Mouse (Mus musculus): ENCODE measurements around the gene Lag3. TPM values are rescaled to one million over a fixed set of nuclear protein-coding genes. Genes with fewer than 3 reads are reported as not detected.

Gene Lag3
- 0.44 TPM for polyA plus RNA-seq (2012; fragmentation: generic; extraction: Trizol)
- long read RNA-seq, experiment 1: 0 reads
- long read RNA-seq, experiment 2: 0 reads

DNA sequence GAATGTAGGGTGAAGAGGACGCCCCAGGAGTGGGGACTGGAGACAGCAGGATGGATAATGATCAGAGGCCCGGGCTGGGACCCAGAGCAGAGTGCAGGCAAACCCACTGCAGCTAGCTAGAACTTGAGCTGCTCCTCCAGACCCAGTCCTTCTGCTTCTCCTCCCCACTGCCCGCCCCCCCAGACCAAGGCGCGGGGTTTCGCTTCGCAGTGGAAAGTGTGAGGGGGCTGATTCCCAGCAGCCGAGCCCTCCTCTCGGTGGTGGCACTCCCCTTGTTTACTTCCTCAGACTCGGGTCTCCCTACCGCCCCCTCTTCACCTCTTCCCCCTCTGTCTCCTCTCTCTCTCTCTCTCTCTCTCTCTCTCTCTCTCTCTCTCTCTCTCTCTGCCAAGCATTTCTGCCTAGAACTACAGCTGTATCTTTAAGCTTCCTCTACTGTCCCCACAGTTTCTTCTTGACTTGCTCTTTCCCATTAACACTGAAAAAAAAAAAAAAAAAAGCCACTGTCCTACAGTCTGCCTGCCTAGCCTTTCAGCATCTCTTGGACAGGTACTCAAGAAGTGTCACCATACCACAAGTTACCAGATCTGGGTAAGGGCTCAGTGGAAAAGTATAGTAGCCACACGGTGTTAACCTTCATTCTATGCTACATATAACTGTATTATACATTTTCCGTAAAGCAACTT is at the start of gene Lag3:
TSS of gene Lag3 (minus strand) at position 173 of the 686 bp plus-strand sequence.
- Histone ChIP-seq H3K79me2 (ENCODE audit: control insufficient read depth, insufficient read depth) (peaks cover 17% of the 10 kb centered on the region), H3K4me3 (ENCODE audit: insufficient read depth, poor library complexity, severe bottlenecking) (no peak within 1 kb of the TSS), H3K27me3 (ENCODE audit: control insufficient read depth, insufficient read depth, insufficient read length) (no peaks in the 10 kb centered on the region), H3ac (ENCODE audit: control insufficient read depth, insufficient read length, low read depth) (no peak within 1 kb of the TSS), H3K79me3 (ENCODE audit: low read depth) (peaks cover 18% of the 10 kb centered on the region), H3K36me3 (ENCODE audit: control insufficient read depth, insufficient read depth) (peaks cover 34% of the 10 kb centered on the region)
- TF ChIP-seq MAX (IDR thresholded peaks at IDR 0.05) (no peak), FOSL1 (IDR thresholded peaks at IDR 0.05; ENCODE audit: insufficient read depth, low read length, poor library complexity, severe bottlenecking) (no peak), MYOD1 (IDR thresholded peaks at IDR 0.05; ENCODE audit: control insufficient read depth, insufficient read length, low read depth) (no peak), CTCF (IDR thresholded peaks at IDR 0.05; ENCODE audit: control insufficient read depth, insufficient read depth, insufficient read length) (no peak), USF1 (IDR thresholded peaks at IDR 0.05; ENCODE audit: low read depth) (no peak), CEBPB (IDR thresholded peaks at IDR 0.05; ENCODE audit: low read depth) (no peak), MYOG (IDR thresholded peaks at IDR 0.05; ENCODE audit: control insufficient read depth, extremely low read depth, insufficient read length) (no peak)

DNA sequence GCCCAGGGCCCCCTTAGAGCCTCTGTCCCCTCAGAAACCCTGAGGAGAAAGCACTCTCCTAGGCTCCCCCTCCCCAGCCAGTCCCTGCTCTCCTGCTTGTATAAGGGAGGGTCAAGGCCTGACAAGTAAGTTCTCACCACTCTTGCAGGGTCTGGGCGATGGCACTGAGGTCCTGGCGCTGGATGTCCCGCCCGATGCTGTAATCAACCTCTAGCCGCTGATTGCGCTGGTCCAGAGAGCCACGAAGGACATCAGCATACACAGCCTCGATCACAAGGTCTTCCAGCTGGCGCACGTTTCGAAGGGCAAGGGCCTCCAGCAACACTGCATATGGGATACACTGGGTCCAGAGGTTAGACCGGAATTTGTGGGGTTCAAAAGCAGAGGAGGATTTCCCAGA is 49.5 kb upstream of the Lag3 start:
- H3K36me3 ChIP-seq (ENCODE audit: control insufficient read depth, insufficient read depth): peaks cover 63% of the 10 kb centered on the region
- H3ac ChIP-seq (ENCODE audit: control insufficient read depth, insufficient read length, low read depth): no peak overlapping the region
- H3K27me3 ChIP-seq (ENCODE audit: control insufficient read depth, insufficient read depth, insufficient read length): no peaks in the 10 kb centered on the region
- no peak for TF ChIP-seq CTCF (IDR thresholded peaks at IDR 0.05; ENCODE audit: control insufficient read depth, insufficient read depth, insufficient read length)
- no peak for TF ChIP-seq MYOG (IDR thresholded peaks at IDR 0.05; ENCODE audit: control insufficient read depth, extremely low read depth, insufficient read length)
- TF ChIP-seq CEBPB (IDR thresholded peaks at IDR 0.05; ENCODE audit: low read depth): no peak
- no peak for TF ChIP-seq FOSL1 (IDR thresholded peaks at IDR 0.05; ENCODE audit: insufficient read depth, low read length, poor library complexity, severe bottlenecking)
- no peak for TF ChIP-seq MAX (IDR thresholded peaks at IDR 0.05)
- TF ChIP-seq MYOD1 (IDR thresholded peaks at IDR 0.05; ENCODE audit: control insufficient read depth, insufficient read length, low read depth): no peak
- TF ChIP-seq USF1 (IDR thresholded peaks at IDR 0.05; ENCODE audit: low read depth): no peak
- H3K79me3 ChIP-seq (ENCODE audit: low read depth): peaks cover 25% of the 10 kb centered on the region
- no peak overlapping the region for H3K4me3 ChIP-seq (ENCODE audit: insufficient read depth, poor library complexity, severe bottlenecking)
- H3K79me2 ChIP-seq (ENCODE audit: control insufficient read depth, insufficient read depth): peaks cover 39% of the 10 kb centered on the region

DNA sequence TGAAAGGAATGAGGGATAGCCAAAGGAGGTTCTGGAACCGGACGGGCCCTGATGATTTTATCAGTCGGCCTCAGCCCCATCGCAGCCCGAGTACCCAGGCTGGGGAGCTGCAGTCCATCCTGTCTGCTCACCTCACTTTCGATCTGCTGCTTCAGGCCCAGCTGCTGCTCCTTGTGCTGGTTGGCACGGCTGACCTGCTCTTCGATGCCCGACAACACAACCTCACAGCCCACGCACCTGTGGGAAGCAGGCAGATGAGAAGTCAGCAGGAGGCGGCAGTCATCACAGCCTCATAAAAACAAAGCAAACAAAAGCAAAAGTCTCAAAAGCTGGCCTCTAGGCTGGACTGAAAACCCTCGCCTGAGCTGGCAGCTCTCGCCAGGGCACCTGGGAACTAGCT is 48.5 kb upstream of the Lag3 start:
- TF ChIP-seq CTCF (IDR thresholded peaks at IDR 0.05; ENCODE audit: control insufficient read depth, insufficient read depth, insufficient read length) (no peak), FOSL1 (IDR thresholded peaks at IDR 0.05; ENCODE audit: insufficient read depth, low read length, poor library complexity, severe bottlenecking) (no peak), MYOD1 (IDR thresholded peaks at IDR 0.05; ENCODE audit: control insufficient read depth, insufficient read length, low read depth) (no peak), CEBPB (IDR thresholded peaks at IDR 0.05; ENCODE audit: low read depth) (no peak), USF1 (IDR thresholded peaks at IDR 0.05; ENCODE audit: low read depth) (no peak), MYOG (IDR thresholded peaks at IDR 0.05; ENCODE audit: control insufficient read depth, extremely low read depth, insufficient read length) (no peak), MAX (IDR thresholded peaks at IDR 0.05) (no peak)
- H3K4me3 ChIP-seq (ENCODE audit: insufficient read depth, poor library complexity, severe bottlenecking): no peak overlapping the region
- peaks cover 31% of the 10 kb centered on the region for H3K79me2 ChIP-seq (ENCODE audit: control insufficient read depth, insufficient read depth)
- peaks cover 20% of the 10 kb centered on the region for H3K79me3 ChIP-seq (ENCODE audit: low read depth)
- peaks cover 66% of the 10 kb centered on the region for H3K36me3 ChIP-seq (ENCODE audit: control insufficient read depth, insufficient read depth)
- H3K27me3 ChIP-seq (ENCODE audit: control insufficient read depth, insufficient read depth, insufficient read length): no peaks in the 10 kb centered on the region
- no peak overlapping the region for H3ac ChIP-seq (ENCODE audit: control insufficient read depth, insufficient read length, low read depth)

DNA sequence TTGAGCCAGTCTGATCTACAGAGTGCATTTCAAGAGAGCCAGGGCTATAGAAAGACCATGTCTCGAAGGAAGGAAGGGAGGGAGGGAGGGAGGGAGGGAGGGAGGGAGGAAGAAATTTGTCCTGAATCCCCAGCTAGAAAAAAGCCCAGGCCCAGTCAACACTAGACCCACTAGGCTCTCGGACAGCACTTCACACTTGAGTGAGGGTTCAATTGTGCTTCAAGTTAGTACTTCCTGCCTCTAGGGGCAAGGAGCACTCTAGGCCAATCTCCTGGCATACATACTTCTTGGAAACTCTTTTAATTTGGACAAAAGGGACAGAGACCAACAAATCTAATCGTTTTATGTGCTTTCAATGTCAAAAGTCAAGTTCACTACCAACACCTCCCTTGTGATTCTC is 46.6 kb upstream of the Lag3 start:
- H3K4me3 ChIP-seq (ENCODE audit: insufficient read depth, poor library complexity, severe bottlenecking): no peak overlapping the region
- TF ChIP-seq MYOD1 (IDR thresholded peaks at IDR 0.05; ENCODE audit: control insufficient read depth, insufficient read length, low read depth) (no peak), CTCF (IDR thresholded peaks at IDR 0.05; ENCODE audit: control insufficient read depth, insufficient read depth, insufficient read length) (no peak), MYOG (IDR thresholded peaks at IDR 0.05; ENCODE audit: control insufficient read depth, extremely low read depth, insufficient read length) (no peak), FOSL1 (IDR thresholded peaks at IDR 0.05; ENCODE audit: insufficient read depth, low read length, poor library complexity, severe bottlenecking) (no peak)
- H3K79me3 ChIP-seq (ENCODE audit: low read depth): peaks cover 4% of the 10 kb centered on the region
- H3K36me3 ChIP-seq (ENCODE audit: control insufficient read depth, insufficient read depth): peaks cover 56% of the 10 kb centered on the region
- H3K79me2 ChIP-seq (ENCODE audit: control insufficient read depth, insufficient read depth): peaks cover 12% of the 10 kb centered on the region
- H3K27me3 ChIP-seq (ENCODE audit: control insufficient read depth, insufficient read depth, insufficient read length): no peaks in the 10 kb centered on the region
- H3ac ChIP-seq (ENCODE audit: control insufficient read depth, insufficient read length, low read depth): no peak overlapping the region

DNA sequence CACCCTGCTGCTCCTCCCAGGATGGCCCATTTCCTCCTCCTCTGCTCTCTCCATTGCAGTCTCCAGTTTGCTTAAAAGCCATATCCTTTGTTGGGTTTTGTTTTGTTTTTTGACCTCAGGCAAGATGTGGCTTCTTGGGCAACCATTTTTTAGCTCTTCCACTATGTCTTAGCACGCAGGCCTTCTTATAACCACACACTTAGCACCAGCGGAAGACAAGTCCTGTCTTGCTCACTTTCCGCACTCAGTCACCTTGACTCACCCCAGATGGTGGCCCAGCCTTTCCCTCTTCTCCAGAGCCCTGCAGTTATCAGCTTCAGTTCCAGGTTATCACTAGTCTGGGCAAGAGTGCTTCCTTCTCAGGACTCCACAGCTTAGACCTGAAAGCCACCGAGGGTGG is 43.7 kb upstream of the Lag3 start:
- TF ChIP-seq CTCF (IDR thresholded peaks at IDR 0.05; ENCODE audit: control insufficient read depth, insufficient read depth, insufficient read length) (no peak), FOSL1 (IDR thresholded peaks at IDR 0.05; ENCODE audit: insufficient read depth, low read length, poor library complexity, severe bottlenecking) (no peak), MAX (IDR thresholded peaks at IDR 0.05) (no peak), USF1 (IDR thresholded peaks at IDR 0.05; ENCODE audit: low read depth) (no peak), CEBPB (IDR thresholded peaks at IDR 0.05; ENCODE audit: low read depth) (no peak), MYOD1 (IDR thresholded peaks at IDR 0.05; ENCODE audit: control insufficient read depth, insufficient read length, low read depth) (no peak), MYOG (IDR thresholded peaks at IDR 0.05; ENCODE audit: control insufficient read depth, extremely low read depth, insufficient read length) (no peak)
- no peaks in the 10 kb centered on the region for H3K79me3 ChIP-seq (ENCODE audit: low read depth)
- H3ac ChIP-seq (ENCODE audit: control insufficient read depth, insufficient read length, low read depth): no peak overlapping the region
- no peaks in the 10 kb centered on the region for H3K27me3 ChIP-seq (ENCODE audit: control insufficient read depth, insufficient read depth, insufficient read length)
- no peaks in the 10 kb centered on the region for H3K79me2 ChIP-seq (ENCODE audit: control insufficient read depth, insufficient read depth)
- peaks cover 32% of the 10 kb centered on the region for H3K36me3 ChIP-seq (ENCODE audit: control insufficient read depth, insufficient read depth)
- no peak overlapping the region for H3K4me3 ChIP-seq (ENCODE audit: insufficient read depth, poor library complexity, severe bottlenecking)

Measured in C2C12 (cell line).